Mouse (Mus musculus) bone marrow macrophage, adult 2 months (primary cell): ENCODE data around the gene Ldha.

ENCODE experiments used
- CTCF ChIP-seq: IDR thresholded peaks from 2 replicates; pipeline ENCODE4 v1.5.1; 2012; ENCODE audit warnings: low read depth, mild to moderate bottlenecking, low read length, moderate library complexity
- POLR2A ChIP-seq: IDR thresholded peaks from 2 replicates; pipeline ENCODE4 v1.6.1; 2012; ENCODE audit warnings: mild to moderate bottlenecking, low read depth, low read length, borderline replicate concordance

DNA sequence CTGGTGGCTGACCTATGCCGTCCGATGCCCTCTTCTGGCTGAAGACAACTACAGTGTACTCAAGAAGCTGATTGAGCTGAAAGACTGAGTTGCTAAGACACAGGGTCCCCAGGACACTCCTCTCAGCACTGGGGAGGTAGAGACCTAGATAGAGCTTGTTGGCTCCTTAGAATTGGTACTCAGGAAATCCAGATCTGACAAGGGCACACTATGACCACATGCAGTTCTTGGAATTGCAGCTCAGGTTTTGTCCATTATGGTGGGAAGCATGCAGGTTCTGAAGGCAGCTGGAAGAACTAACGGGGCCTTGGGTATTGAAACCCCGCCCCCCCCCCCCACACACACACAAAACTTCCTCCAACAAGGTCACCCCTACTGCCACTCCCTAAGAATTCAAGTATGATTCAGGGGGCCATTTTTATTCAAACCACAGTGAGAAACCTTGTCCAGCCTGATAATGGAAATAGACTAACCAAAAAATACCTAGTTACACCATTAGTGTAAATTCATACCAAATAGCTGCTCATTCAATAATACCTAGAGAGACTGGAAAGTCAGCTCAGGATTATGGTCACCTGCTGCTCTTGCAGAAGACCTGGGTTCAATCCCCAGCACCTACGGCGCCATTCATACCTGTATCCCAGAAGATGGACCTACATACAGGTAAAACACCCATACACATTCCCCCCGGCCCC lies 14.7 kb downstream of the Ldha start:
- TF ChIP-seq POLR2A: no peak
- no peak for TF ChIP-seq CTCF
